Mouse (Mus musculus) midbrain, embryonic 16.5 days (tissue): ENCODE data around the gene Ccl22. TPM values are rescaled to one million over a fixed set of nuclear protein-coding genes. Genes with fewer than 3 reads are reported as not detected.

ENCODE experiments used
- ATAC-seq: fragments of 200-750 bp; cut with Nextera tagmentation; 2 replicates; pipeline ENCODE4 v1.8.0; 2017; ENCODE audit warnings: moderate TSS enrichment
- H3K27ac ChIP-seq: fragments of 300-500 bp; sonication (generic); 2 replicates; pipeline ENCODE4 v1.5.1; 2014; ENCODE audit warnings: mild to moderate bottlenecking, low read length, mixed read lengths
- H3K27me3 ChIP-seq: fragments of 300-500 bp; sonication (generic); 2 replicates; pipeline ENCODE4 v1.6.1; 2014; ENCODE audit warnings: low read depth, low read length, mixed read lengths; ENCODE audit not compliant: control insufficient read depth, insufficient read depth
- H3K36me3 ChIP-seq: fragments of 300-500 bp; sonication (generic); 2 replicates; pipeline ENCODE4 v1.6.1; 2014; ENCODE audit warnings: mild to moderate bottlenecking, low read length, moderate library complexity, mixed read lengths; ENCODE audit not compliant: control insufficient read depth, insufficient read depth
- H3K4me1 ChIP-seq: fragments of 300-500 bp; sonication (generic); 2 replicates; pipeline ENCODE4 v1.6.1; 2014; ENCODE audit warnings: mild to moderate bottlenecking, low read length, mixed read lengths; ENCODE audit not compliant: control insufficient read depth, insufficient read depth
- H3K4me2 ChIP-seq: fragments of 300-500 bp; sonication (generic); 2 replicates; pipeline ENCODE4 v1.6.1; 2014; ENCODE audit warnings: mild to moderate bottlenecking, low read length, mixed read lengths
- H3K4me3 ChIP-seq: fragments of 300-500 bp; sonication (generic); 2 replicates; pipeline ENCODE4 v1.5.1; 2014; ENCODE audit warnings: low read depth, mild to moderate bottlenecking, low read length, moderate library complexity, mixed read lengths
- H3K9ac ChIP-seq: fragments of 300-500 bp; sonication (generic); 2 replicates; pipeline ENCODE4 v1.6.1; 2014; ENCODE audit warnings: low read depth, low read length, mixed read lengths
- H3K9me3 ChIP-seq: fragments of 300-500 bp; sonication (generic); replicated peaks from 2 replicates; pipeline ENCODE4 v1.6.1; 2014; ENCODE audit warnings: mild to moderate bottlenecking, low read length, mixed read lengths; ENCODE audit not compliant: control insufficient read depth, poor library complexity, severe bottlenecking
- WGBS: fragments of 180-500 bp; shearing (Covaris S2); extraction: QIAGEN DNeasy Blood & Tissue Kit; methylation state at CpG from one replicate; pipeline ENCODE4 v1.1.7; 2014; 5-methylcytosine and 5-hydroxymethylcytosine counted together
- polyA plus RNA-seq: library from polyadenylated mRNA; unstranded; fragments of >200 nt; fragmentation: Nextera tagmentation; extraction: Ambion mirVana; gene quantifications from 2 replicates; pipeline ENCODE4 v1.2.1, GENCODE M21; 2015

The Ccl22 gene
- polyA plus RNA-seq, 1 experiment from 2014 or later = not detected

- Histone ChIP-seq H3K9me3 (no peaks in the 10 kb centered on the region), H3K4me2 (no peak overlapping the region; the same call in 1 of the 2 replicates), H3K4me3 (no peak overlapping the region), H3K4me1 (peaks cover 20% of the 10 kb centered on the region), H3K27me3 (no peaks in the 10 kb centered on the region), H3K9ac (no peak overlapping the region), H3K27ac (no peak overlapping the region), H3K36me3 (no peaks in the 10 kb centered on the region)
- no peak for ATAC-seq
- 48% methylated on average over 6 of the region's 6 CpGs for WGBS
Measured at GRCm38 (mm10) chr8:94770945-94771344, 25.6 kb downstream of the Ccl22 start.

DNA sequence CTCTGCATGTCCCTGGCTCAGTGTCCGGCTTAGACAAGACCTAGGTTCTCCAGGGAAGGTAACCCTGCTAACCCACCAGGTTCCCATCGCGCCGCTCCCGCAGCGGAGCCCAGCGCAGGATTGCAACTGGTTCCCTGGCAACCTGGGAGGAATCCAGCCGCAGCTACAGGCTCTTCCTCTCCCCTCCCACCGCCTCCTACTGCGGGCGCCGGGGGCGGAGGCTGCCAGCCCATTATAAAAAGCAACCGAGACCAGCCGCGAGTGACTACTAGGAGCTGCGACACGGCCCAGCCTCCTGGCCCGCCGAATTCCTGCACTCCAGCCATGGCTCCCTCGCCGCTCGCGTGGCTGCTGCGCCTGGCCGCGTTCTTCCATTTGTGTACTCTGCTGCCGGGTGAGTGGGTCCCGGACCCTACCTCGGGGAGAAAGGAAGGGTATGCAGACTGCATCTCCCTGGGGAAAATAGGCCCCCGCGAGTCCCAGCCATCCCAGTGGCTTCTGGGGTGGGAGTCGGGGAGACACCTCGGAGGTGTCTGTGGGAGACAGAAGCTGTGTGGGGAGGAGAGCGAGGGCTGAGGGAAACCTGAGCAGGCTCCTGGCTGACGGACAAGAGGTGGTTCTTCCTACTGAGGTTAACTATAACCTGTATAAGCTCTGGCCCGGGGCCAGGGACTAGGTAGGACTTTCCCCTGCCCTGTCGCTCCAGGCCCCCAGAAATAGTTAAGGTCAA lies 26.7 kb downstream of the Ccl22 start, which contains the start of gene Cx3cl1:
Cx3cl1 (plus strand) TSS at position 69 of the 730 bp plus-strand sequence.
- peak; percentile 89 for ATAC-seq
- peaks cover 20% of the 10 kb centered on the region for H3K4me1 ChIP-seq
- WGBS = under 1% methylated on average over 38 of the region's 38 CpGs
- H3K36me3 ChIP-seq = no peaks in the 10 kb centered on the region
- peak within 1 kb of the TSS; percentile 76 for H3K4me2 ChIP-seq
- H3K9ac ChIP-seq = peak within 1 kb of the TSS; percentile 75
- H3K27me3 ChIP-seq = no peaks in the 10 kb centered on the region
- H3K4me3 ChIP-seq = peak within 1 kb of the TSS; percentile 57
- peak within 1 kb of the TSS; percentile 73 for H3K27ac ChIP-seq
- H3K9me3 ChIP-seq = no peaks in the 10 kb centered on the region

DNA sequence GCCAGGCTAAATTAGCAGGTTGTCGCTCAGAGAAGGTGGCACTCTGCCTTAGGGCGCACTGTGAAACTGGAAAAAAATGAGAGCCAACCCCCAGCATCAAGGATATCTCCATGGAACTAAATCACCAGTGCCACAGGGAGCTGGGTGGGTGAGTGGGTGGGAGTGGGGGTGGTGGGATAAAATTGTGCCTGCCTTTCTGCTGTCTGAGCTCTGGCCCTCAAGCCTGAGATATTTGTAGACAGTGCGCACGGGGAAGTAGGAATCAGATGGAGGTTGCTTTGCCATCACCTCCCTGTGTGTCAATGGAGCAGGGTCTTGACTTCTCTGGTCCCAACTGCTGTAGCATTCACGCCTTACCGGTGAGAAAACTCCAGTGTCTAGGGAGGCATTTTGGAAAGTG lies 27.7 kb downstream of the Ccl22 start:
- H3K4me2 ChIP-seq = peak overlapping the region; percentile 76
- 0 out of 2 replicates have a peak overlapping the region, but pooled peaks have one; percentile 73 for H3K27ac ChIP-seq
- no peaks in the 10 kb centered on the region for H3K9me3 ChIP-seq
- peak overlapping the region; percentile 75 for H3K9ac ChIP-seq
- H3K27me3 ChIP-seq = no peaks in the 10 kb centered on the region
- no peaks in the 10 kb centered on the region for H3K36me3 ChIP-seq
- peaks cover 22% of the 10 kb centered on the region for H3K4me1 ChIP-seq
- H3K4me3 ChIP-seq = peak overlapping the region; percentile 57
- ATAC-seq = 0 out of 2 replicates have a peak, but pooled peaks have one; percentile 2
- WGBS = 49% methylated on average over 6 of the region's 6 CpGs

DNA sequence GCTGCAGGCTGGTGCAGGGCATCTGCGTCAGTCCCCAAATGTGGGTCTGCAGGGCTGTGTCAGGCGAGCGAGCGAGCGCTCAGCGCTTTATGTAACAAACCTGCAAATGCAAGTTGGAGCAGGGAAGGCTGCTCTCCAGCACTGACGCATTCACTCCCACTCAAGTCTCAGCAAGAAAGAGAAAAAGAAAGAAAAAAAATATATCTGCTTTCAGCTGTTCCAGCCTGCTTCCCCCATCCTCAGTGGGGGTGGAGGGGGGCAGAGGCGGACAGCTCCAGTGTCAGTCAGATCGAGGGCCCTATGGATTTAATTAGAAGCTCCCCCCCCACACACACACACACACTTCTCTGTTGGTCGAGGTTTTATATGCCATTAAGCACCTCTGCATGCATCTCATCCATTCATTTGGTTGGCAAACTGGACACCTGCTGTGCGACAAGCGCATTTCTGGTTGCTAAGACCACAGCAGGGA lies 28.3 kb downstream of the Ccl22 start:
- no peaks in the 10 kb centered on the region for H3K27me3 ChIP-seq
- H3K4me3 ChIP-seq = peak overlapping the region; percentile 57
- no peaks in the 10 kb centered on the region for H3K9me3 ChIP-seq
- peak overlapping the region; percentile 60 for H3K9ac ChIP-seq
- ATAC-seq = peak; percentile 18; the same call in 1 of the 2 replicates
- peak overlapping the region; percentile 45; the same call in 1 of the 2 replicates for H3K27ac ChIP-seq
- no peaks in the 10 kb centered on the region for H3K36me3 ChIP-seq
- H3K4me2 ChIP-seq = peak overlapping the region; percentile 76
- 7% methylated on average over 12 of the region's 12 CpGs for WGBS
- H3K4me1 ChIP-seq = peaks cover 23% of the 10 kb centered on the region

DNA sequence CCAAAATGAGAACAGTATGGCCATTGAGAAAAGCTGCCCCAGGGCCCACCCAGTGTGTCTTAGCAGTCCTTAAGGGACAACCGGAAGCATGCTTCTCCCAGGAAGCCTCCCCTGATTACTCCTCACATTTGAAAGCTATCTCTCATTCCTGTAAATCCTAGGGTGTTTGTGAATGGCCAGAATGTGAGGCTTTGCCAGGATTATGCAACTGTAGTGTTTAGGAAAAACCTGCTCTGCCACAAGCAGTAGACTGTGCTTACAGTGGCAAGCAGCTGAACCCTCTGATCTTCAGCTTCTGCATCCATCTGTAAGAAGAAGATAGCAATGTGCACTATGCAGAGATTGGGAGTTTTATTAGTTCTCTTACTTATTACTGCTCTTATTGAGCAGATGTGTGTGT lies 29.2 kb downstream of the Ccl22 start:
- Histone ChIP-seq H3K4me1 (peaks cover 23% of the 10 kb centered on the region), H3K27me3 (no peaks in the 10 kb centered on the region), H3K4me2 (no peak overlapping the region), H3K36me3 (no peaks in the 10 kb centered on the region), H3K9ac (no peak overlapping the region), H3K9me3 (no peaks in the 10 kb centered on the region), H3K27ac (no peak overlapping the region), H3K4me3 (no peak overlapping the region)
- ATAC-seq = no peak
- whole genome bisulfite sequencing = 86% methylated on average over 1 of the region's 1 CpGs

GRCm38 (mm10) chr8:94776346-94776745 lies 31.0 kb downstream of the Ccl22 start:
- Histone ChIP-seq H3K4me3 (no peak overlapping the region), H3K4me2 (no peak overlapping the region), H3K36me3 (no peaks in the 10 kb centered on the region), H3K27me3 (no peaks in the 10 kb centered on the region), H3K9me3 (no peaks in the 10 kb centered on the region), H3K9ac (no peak overlapping the region), H3K27ac (no peak overlapping the region), H3K4me1 (peaks cover 20% of the 10 kb centered on the region)
- 85% methylated on average over 2 of the region's 2 CpGs for WGBS
- ATAC-seq = no peak

DNA sequence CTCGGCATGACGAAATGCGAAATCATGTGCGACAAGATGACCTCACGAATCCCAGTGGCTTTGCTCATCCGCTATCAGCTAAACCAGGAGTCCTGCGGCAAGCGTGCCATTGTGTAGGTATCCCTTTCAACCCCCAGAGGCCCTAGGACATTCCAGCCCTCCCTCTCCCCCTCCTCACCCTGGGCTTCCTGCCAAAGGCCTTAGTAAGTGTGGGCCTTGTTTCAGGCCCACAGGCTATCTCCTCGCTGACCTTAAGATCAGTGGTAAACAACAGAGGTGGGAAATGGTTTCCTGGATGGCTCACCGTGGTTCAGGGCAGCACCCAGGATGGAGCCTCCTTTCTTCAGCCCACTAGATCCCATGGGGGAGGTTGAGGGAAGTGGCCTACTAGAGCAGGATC lies 32.6 kb downstream of the Ccl22 start:
- H3K9me3 ChIP-seq = no peaks in the 10 kb centered on the region

GRCm38 (mm10) chr8:94778473-94778872 lies 33.1 kb downstream of the Ccl22 start:
- no peak for ATAC-seq
- no peak overlapping the region for H3K27ac ChIP-seq

More for the DNA sequence above, 32.6 kb downstream of the Ccl22 start:
- no peak overlapping the region for H3K9ac ChIP-seq
- no peak overlapping the region for H3K27ac ChIP-seq
- 72% methylated on average over 10 of the region's 10 CpGs for WGBS
- H3K27me3 ChIP-seq = no peaks in the 10 kb centered on the region
- no peak overlapping the region for H3K4me2 ChIP-seq
- H3K36me3 ChIP-seq = no peaks in the 10 kb centered on the region
- no peak for ATAC-seq
- H3K4me1 ChIP-seq = peaks cover 18% of the 10 kb centered on the region
- no peak overlapping the region for H3K4me3 ChIP-seq

DNA sequence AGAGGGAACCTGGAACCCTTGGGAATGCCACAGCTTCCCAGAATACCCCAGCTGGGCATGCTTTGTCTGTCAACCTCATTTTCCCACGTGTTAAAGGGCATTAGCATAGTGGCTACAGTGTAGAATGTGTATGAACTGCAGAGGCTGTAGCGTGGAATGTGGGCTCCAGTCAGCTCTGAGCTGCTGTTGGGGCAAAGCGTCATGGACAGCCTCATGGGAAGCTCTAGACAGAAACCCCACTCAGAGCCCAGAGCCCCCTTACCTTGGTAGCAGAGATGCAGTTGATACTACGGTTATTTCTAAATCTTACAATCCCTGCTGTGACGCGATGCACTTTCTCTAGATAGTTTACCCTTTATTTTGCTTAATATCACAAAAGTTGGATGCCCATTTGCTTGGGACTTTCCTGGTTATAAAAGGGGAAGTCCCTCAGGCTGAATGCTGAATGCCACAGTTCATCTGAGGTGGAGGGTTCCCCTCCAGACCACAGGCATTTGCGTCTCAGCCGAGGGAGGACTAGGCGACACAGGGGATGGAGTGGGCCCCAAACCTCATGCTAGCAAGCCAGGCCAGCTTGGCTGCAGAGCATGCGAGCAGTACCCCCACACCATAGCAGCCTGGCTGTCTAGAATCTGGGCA lies 33.6 kb downstream of the Ccl22 start:
- Histone ChIP-seq H3K36me3 (no peaks in the 10 kb centered on the region), H3K27ac (no peak overlapping the region), H3K27me3 (no peaks in the 10 kb centered on the region), H3K4me1 (peaks cover 8% of the 10 kb centered on the region), H3K9me3 (no peaks in the 10 kb centered on the region), H3K9ac (0 out of 2 replicates have a peak overlapping the region, but pooled peaks have one; percentile 17), H3K4me3 (no peak overlapping the region), H3K4me2 (no peak overlapping the region)
- WGBS = 73% methylated on average over 10 of the region's 10 CpGs
- no peak for ATAC-seq

More at GRCm38 (mm10) chr8:94778473-94778872, 33.1 kb downstream of the Ccl22 start:
- no peaks in the 10 kb centered on the region for H3K36me3 ChIP-seq
- H3K27me3 ChIP-seq = no peaks in the 10 kb centered on the region
- no peak overlapping the region for H3K4me2 ChIP-seq
- H3K9ac ChIP-seq = no peak overlapping the region
- H3K4me1 ChIP-seq = peaks cover 13% of the 10 kb centered on the region
- H3K9me3 ChIP-seq = no peaks in the 10 kb centered on the region
- no peak overlapping the region for H3K4me3 ChIP-seq
- WGBS = 71% methylated on average over 5 of the region's 5 CpGs
